Mouse (Mus musculus) bone marrow, adult 2 months (tissue): ENCODE results near the gene Lrrc3b.

ENCODE experiments used
- CTCF ChIP-seq: fragments of 200-500 bp; IDR thresholded peaks from 2 replicates; pipeline ENCODE4 v1.5.1; 2011; ENCODE audit warnings: low read length, control low read depth; ENCODE audit not compliant: control insufficient read depth, insufficient read depth
- POLR2A ChIP-seq: fragments of 200-500 bp; IDR thresholded peaks from 2 replicates; pipeline ENCODE4 v1.6.1; 2011; ENCODE audit warnings: low read depth, mild to moderate bottlenecking, control low read depth, low read length, borderline replicate concordance; ENCODE audit not compliant: control insufficient read depth

DNA sequence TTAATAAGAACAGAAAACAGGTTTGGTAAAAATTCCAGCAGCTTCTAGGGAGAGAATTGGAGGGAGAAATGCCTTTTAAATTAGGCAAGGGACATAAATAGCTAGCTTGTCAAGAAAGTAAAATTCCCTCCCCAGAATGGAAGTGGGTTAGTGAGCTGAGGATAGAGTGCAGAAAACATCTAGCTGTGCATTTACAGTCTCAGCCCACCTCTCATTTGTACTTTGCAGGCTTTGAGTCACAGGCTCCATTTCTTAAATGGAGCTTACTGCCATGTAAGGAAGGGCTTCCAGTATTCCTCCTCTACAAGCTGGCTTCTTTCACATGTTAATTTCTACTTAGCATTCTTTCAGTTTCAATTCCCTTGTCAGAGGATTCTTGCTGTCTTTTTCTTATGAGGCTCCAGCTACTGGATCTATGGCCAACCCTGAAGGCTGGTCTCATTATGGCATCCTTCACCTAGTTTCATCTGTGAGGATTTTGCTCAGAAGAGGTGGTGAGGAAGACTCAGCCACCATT lies 119.3 kb downstream of the Lrrc3b start:
- TF ChIP-seq CTCF = no peak
- TF ChIP-seq POLR2A = no peak
